Mouse (Mus musculus) ovary, postnatal 36 days (tissue): Measurements from ENCODE around the gene Cavin4.
A peak's percentile ranks its signal among the peaks of the same experiment; 100 is the strongest.
"Not testable (repeated sequence)": the region's sequence is repeated elsewhere in the genome, so short reads cannot be mapped to it uniquely, and the experiment has no call there.

Experiments
- DNase-seq: peaks from one replicate; pipeline ENCODE4 v3.0.0; 2022; ENCODE audit warnings: low spot score, mixed read lengths

The Cavin4 gene

DNA sequence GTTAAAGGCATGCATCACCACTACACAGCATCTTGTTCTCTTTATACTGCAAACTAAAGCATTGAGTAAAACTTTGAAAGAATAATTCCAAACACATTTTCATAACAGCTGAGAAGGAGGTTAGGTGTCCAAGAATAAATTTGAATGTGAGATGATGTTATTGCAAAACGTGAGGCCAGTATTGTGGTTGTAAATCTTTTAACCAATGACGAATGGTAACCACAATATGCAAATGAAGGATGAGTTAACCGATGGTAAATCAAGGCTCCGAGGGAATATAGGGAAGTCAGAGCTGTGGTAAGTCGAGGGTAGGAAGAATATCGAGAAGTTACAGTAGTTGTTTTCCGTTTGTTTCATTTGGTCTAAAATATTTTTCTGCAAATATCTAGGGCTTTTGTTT lies 11.1 kb downstream of the Cavin4 start:
- DNase-seq, result no peak

DNA sequence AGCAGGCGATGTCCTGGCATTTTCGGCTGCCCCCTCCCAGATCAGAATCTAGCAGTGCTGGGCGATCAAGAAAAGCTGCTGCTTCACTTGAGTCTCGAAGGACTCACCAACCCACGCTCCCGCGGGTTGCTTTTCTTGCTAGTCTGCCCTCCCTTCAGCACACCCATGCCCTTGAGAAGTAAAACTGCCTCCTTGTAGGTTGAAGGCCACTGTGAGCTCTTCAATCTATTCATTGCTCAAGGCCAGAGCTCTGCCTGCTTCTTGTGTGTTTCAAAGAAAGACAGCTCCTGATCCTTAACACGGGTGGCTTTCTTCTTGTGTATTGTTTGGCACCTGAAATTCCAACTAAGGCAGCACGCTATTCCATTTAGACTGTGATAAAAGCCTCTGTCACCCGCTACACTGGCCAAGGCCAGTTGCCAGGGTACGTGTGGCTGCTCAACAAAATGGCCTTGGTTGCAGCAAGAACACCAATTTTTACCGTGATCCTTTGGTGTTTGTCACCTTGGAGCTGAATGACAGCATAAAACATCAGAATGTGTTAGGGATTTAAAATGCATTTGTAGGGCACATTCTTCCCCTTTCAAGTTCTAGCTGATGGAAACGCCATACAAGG lies 13.4 kb downstream of the Cavin4 start:
- DNase-seq, result peak; percentile 41

DNA sequence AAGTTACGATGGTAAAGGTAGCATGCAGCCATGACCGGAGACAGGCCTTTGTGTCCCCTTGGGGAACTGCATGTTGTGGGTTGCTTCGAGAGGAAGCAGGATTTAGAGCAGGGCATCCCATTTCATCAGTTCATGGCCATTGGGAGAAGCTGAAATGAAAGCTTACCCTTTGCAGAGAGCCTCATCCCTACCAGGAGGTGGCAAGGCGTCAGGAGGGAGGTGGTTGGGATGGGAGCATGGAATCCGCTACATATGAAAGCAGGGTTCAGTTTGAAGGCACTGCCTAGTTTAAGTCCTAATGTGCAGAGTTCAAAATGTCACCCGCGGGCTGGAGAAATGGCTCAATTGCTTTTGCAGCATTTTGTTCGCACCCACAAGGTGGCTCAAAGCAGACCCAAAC lies 14.0 kb downstream of the Cavin4 start:
- no peak for DNase-seq

DNA sequence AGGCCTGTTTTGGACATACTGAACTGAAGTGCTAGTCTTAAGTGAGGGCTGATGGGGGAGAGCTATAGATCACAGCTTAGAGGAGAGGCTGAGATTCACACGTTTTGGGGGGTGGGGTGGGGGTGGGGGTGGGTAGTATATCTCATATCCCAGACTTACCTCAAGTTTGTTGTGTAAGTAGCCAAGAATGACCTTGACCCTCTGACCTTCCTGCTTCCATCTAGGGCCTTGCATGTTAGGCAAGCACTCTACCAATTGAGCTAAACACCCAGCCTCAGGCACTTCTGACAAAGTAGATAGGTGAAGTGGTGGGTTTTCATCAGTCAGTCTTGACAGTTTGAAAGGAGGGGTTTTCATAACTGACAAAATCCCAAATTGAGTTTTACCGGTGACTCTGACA lies 14.5 kb downstream of the Cavin4 start:
- DNase-seq, result no peak

DNA sequence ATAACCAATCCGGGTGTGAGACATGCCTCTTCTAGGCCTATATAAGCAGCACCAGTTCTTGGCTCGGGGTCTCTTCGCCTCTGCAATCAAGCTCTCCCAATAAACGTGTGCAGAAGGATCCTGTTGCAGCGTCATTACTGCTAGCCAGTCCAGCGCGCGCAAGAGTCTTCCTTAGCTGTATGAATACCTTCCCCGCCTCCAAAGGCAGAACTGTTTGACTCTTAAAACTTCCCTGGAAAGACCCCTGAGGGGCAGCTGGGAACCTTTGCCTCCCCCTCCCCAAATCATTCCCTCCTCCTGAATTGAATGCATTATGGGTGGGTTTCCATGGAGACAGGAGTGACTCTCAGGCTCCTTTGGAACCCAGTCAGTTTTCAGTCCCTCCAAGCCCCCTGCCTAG lies 15.5 kb downstream of the Cavin4 start:
- DNase-seq, result no peak

DNA sequence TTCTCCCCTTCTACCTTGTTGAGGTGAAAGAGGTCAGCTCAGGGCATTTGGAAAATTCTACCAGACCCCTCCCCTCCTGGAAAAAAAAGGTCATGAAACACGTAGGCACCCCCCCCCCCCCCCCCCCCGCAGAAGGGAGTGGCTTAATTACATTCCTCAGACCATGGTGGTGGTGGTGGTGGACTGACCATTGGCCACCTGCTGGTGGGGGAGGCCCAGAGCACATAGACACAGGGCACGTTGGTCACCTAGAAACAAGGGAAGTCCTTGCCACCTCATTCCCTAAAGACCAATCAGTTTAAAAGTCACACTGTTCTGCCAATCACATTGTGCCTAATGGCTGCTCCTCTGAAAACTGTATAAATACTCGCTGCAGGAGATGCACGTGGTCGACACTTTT lies 16.4 kb downstream of the Cavin4 start:
- DNase-seq, result not testable (repeated sequence)

DNA sequence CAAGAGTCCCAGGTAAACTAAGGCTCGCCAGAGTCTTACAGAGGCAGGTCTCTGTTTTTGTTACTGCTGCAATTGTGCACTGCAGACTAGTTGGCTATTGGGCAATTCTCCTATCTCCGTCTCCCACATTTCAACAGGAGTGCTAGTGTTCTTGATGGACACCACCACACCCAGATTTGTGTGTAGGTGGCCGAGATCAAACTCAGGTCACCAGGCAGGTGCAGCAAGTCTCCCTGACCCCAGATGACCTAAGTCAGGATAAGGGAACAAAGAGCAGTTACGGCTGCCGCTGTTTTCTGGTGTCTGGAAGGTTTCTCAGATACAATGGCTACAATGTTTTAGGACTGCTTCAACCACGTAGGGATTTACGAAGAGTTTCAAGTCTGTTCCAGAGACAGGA lies 16.9 kb downstream of the Cavin4 start:
- no peak for DNase-seq

DNA sequence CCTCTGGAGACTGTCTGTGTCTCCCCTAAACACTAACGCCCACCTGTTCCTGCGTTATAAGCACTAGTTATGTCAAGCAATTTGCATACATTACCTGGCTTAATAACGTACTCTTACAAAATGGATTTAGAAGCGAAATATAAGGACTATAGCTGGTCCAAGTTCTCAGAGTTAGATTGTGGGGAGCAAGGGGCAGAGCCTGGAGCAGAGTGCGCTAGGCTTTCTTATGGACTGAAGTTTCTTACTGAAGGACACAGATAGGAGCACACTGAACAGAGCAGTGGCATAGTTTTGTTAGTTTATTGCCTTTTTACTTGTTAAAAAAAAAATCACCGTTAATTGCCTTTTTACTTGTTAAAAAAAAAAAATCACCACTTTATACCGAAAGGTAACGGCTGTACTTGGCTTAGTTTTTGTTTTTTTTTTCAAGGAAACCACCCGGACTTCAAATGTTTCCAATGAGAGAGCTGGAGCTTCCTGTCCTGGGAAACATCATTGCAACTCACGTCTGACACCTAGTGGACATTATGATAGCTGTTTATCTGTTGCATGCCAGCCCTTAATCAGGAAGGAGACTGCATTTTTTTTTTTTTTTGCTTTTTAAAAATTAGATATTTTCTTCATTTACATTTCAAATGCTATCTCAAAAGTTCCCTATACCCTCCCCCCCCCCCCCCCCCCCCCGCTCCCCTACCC lies 17.5 kb downstream of the Cavin4 start:
- no peak for DNase-seq

DNA sequence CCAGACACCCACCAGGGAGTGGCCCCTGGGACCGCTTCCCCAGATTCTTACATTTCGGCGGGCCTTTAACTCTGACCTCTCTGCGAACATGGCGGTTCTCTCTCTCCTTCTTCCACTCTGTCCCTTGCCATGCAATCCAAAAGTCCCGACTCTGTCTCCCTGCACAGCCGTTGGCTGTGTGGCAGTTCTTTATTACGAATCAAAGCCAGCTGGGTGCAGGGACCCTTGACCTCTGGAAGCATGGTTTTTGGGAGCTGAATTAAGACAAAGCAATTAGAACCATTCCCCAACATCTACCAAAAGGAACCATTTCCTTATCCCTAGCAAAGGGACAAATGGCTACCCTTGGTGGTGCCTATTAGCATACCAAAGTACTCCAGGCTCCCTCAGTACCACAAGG lies 19.8 kb downstream of the Cavin4 start:
- no peak for DNase-seq

DNA sequence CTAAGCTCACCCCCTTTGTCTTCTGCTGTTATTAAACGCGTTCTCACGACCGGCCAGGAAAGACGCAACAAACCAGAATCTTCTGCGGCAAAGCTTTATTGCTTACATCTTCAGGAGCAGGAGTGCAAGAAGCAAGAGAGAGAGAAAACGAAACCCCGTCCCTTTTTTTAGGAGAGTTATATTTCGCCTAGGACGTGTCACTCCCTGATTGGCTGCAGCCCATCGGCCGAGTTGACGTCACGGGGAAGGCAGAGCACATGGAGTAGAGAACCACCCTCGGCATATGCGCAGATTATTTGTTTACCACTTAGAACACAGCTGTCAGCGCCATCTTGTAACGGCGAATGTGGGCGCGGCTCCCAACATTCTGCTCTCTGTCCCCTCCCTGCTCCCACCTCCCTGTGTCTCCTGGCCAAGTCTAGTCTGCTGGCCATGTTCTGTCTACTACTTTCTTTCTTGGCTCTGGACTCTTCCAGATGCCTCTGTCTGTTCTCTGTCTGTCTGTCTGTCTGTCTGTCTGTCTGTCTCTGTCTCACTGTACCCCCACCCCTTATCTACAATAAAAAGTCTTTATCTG lies 20.4 kb downstream of the Cavin4 start:
- not testable (repeated sequence) for DNase-seq

DNA sequence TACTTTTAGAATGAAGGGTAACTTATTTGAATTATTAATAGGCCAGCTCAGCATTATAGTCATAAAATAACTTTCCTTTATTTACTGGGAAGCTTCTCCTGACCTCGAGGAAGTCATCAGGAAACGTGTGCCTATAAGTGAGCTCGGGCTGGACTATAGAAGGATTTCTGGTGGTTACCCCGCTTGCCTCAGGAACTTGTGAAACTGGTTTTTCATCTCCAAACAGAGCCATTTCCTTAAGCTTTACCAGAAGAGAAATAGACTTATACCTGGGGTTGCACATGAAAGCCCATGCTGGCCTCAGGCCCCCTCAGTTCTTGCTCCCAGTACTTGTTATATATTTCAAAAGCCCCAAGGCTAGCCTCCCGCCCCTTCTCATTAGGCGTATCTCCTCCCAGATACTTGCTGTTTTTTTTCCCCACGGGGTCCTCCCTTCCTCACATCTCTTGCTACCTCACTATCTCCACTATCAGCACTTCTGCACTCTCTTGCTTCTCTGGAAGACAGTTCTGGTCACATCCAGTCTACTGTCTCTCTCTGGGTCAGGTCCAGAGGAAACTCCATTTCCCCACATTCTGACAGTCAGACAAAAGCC lies 21.4 kb downstream of the Cavin4 start:
- no peak for DNase-seq

DNA sequence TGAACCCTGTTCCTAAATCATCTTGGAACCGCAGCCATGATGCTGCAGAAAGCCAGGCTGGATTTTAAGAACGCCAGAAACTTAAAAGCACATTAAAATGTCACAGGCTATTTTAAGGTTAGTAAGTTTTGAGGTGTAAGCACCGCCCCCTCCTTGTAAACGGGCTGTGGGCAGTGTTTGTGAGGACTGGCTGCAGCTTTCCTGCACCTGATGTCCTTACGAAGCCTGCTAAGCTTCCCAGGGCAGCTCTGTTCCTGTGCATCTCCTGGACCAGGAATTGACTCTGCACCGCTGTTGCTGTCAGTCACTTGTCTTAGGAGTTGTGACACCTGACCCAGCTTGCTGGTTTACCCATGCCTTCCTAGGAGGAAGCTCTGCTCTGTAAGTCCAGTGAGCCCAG lies 24.8 kb downstream of the Cavin4 start:
- DNase-seq, result no peak

DNA sequence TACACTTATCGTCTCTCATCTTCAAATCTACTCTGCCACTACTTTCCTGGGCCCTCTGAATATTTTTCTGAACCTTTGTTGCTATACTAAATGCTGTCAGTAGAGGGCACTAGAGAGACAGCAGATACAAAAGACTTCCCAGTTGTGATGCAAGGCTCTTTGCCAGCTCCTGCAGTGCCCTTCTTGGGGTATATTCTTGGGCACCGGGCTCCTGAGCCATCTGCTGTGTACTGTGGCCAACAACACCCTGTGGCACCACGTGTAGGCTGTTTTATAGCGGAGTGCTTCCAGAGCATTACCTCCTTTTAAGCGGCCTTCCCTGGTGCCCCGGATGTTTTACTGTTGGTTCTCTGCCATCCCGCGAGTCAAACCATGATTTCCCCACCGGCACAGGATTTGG lies 27.3 kb downstream of the Cavin4 start:
- no peak for DNase-seq

DNA sequence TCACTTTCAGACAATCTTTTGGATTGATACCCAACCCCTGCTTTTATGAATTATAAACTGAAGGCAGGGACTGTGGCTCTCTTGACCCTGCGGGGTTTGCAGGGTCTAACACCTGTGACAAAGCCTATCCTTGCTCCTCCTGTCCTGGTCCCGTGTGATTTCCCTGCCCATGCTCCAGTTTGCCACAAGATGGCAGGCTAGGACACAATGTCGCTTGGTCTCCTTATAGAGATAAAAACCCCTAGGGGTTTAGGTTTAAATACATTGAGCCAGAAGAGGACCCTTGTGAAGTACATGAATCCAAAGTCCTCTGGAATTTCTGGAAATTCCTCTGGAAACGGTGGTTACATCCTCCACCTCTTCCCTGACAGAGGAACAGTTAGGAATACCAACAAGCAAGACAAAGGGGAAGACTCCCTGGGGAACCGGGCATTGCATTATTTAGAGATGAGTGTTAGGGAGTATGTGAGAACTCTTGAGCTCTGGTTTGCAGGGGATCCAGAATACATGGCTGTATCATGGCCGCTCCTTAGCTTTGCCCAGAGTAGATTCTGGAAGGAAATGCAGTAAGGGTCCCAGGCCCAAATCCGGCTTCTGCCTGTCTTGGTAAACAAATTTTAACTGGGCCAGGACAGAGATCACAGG lies 28.6 kb downstream of the Cavin4 start:
- DNase-seq, result no peak

DNA sequence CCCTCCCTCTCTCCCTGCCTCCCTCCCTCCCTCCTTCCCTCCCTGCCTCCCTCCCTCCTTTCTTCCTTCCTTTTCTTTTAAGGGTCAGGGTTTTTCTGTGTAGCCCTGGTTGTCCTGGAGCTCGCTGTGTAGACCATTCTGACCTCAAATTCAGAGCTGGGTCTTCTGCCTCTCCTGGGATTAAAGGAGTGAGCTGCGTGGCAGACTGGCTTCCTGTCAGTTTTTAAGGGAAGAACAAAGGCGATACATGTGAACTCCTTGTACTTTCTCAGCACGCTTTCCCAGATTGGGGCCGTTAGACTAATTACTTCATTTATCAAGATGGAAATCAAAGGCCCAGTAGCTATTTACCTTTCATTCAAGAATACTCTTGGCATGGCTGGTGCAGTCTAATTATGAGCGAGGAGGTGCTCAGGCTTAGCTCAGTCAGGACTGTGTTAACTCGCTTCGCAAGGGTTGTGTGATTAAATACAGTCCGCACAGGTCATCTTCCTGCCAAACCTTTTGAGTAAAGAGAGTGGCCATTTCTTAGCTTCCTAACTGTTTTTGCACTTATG lies 29.5 kb downstream of the Cavin4 start:
- no peak for DNase-seq

DNA sequence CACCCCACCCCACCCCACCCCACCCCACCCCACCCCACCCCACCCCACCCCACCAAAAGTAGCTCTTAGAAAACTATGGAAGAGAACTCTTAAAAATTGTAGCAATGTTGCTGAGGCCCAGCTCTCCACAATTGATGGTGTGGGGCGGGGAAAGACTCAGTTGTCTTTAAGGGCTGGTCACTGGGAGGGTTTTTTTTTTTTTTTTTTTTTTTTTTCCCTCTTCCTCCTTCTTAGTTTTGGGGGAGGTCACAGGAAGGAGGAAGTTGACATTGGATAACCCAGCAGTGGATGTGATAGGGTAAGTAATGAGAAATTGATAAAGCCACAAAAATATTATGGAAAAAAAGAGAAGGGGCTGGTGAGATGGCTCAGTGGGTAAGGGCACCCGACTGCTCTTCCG lies 33.4 kb downstream of the Cavin4 start:
- DNase-seq, result no peak

DNA sequence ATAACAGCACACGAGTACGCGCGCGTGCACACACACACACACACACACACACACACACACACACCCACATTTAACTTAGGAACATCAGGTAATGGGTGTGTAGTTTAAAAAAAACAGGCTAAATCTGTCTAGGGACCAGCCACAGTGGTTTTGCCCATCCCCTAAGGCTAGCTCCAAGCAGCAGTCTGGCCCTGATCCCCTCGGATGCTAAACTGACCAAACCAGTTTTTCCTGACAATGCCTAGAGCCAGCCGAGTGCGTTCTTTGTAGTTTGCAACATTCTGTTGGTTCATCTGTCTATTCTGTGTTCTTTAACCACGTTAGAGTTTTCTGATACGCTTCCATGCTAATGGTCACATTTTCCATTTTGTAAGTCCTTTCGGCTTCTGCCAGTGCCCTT lies 34.0 kb downstream of the Cavin4 start:
- no peak for DNase-seq

DNA sequence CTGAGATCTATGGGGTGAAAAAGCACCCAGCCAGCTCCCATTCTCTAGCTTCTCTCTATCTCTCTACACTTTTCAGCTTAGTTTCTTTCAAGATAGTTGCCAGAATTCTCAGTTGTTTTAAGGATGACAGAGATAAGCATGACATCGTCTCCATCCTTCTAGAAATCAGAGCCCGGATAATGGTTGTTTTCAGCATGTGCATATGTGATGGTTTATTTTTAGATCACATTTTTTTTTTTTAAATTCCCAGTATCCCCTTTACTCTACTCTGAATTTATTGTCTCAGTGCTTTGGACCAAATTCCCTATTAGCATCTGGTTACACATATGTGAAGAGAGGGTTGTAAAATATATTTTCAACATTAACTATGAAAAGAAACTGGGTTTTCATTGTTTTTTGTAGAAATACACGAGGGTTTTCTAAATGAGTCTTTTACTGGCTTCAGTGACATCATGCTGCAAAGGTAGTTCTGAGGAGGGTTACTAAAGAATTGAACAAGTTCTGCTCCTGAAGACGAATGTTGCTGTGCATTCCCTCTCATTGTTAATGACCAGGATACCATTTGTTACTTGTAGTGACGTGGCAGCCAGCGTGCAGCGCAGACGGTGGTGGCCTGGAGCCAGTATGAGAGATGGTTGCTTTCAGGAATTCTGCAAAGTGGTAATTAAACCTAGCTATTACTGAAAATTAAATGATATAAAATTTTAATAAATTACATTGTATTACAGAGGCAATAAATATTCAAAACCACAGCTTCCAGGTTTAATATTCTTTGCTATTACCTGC lies 52.7 kb downstream of the Cavin4 start:
- DNase-seq, result no peak

DNA sequence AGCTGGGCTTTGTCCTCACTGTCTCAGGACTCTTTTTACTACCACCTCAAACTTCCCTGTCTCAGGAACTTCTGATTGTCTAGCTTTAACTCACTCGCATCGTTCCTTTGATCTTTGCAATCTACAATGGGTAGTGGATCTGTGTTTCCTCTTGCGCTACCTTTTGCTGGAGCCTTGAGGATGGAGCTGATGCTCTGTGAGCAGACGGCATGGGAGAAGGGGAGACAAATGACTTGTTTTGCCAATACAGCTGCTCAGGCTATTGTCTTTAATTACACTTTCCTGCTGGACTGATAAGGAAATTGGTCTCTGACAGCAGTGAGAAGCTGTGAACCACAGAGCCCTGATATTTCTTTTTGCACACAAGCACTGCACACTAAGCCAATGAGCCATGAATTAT lies 53.5 kb downstream of the Cavin4 start:
- DNase-seq, result no peak
